Mouse (Mus musculus) hindbrain, embryonic 11.5 days (tissue): ENCODE measurements around the gene Prkg2. TPM values are rescaled to one million over a fixed set of nuclear protein-coding genes. Genes with fewer than 3 reads are reported as not detected.
A peak's percentile ranks its signal among the peaks of the same experiment; 100 is the strongest.

Experiments used
- ATAC-seq: fragments of 200-750 bp; cut with Nextera tagmentation; 2 replicates; pipeline ENCODE4 v1.8.0; 2017; ENCODE audit warnings: mild to moderate bottlenecking, moderate TSS enrichment, moderate library complexity; ENCODE audit not compliant: low FRiP score
- DNase-seq: peaks from one replicate; pipeline ENCODE4 v3.0.0-alpha.2; 2015; ENCODE audit warnings: low spot score
- H3K27ac ChIP-seq: fragments of 300-500 bp; sonication (generic); 2 replicates; pipeline ENCODE4 v1.5.1; 2014; ENCODE audit warnings: mild to moderate bottlenecking, low read depth, low read length
- H3K27me3 ChIP-seq: fragments of 300-500 bp; sonication (generic); 2 replicates; pipeline ENCODE4 v1.6.1; 2014; ENCODE audit warnings: mild to moderate bottlenecking, low read length, moderate library complexity, mixed read lengths; ENCODE audit not compliant: control insufficient read depth, insufficient read depth
- H3K36me3 ChIP-seq: fragments of 300-500 bp; sonication (generic); 2 replicates; pipeline ENCODE4 v1.6.1; 2014; ENCODE audit warnings: mild to moderate bottlenecking, low read length, moderate library complexity, mixed read lengths; ENCODE audit not compliant: control insufficient read depth, insufficient read depth
- H3K4me1 ChIP-seq: fragments of 300-500 bp; sonication (generic); replicated peaks from 2 replicates; pipeline ENCODE4 v1.6.1; 2014; ENCODE audit warnings: low read length, mixed read lengths; ENCODE audit not compliant: control insufficient read depth, insufficient read depth
- H3K4me2 ChIP-seq: fragments of 300-500 bp; sonication (generic); replicated peaks from 2 replicates; pipeline ENCODE4 v1.6.1; 2014; ENCODE audit warnings: mild to moderate bottlenecking, low read depth, low read length
- H3K4me3 ChIP-seq: fragments of 300-500 bp; sonication (generic); 2 replicates; pipeline ENCODE4 v1.5.1; 2014; ENCODE audit warnings: low read depth, low read length
- H3K9ac ChIP-seq: fragments of 300-500 bp; sonication (generic); 2 replicates; pipeline ENCODE4 v1.6.1; 2014; ENCODE audit warnings: low read depth, low read length
- H3K9me3 ChIP-seq: fragments of 300-500 bp; sonication (generic); 2 replicates; pipeline ENCODE4 v1.6.1; 2016; ENCODE audit warnings: low read length; ENCODE audit not compliant: control insufficient read depth
- WGBS: fragments of 180-500 bp; shearing (Covaris S2); extraction: QIAGEN DNeasy Blood & Tissue Kit; methylation state at CpG from one replicate; pipeline ENCODE4 v1.1.7; 2014; 5-methylcytosine and 5-hydroxymethylcytosine counted together
- polyA plus RNA-seq: library from polyadenylated mRNA; unstranded; fragments of >200 nt; fragmentation: Nextera tagmentation; extraction: Ambion mirVana; gene quantifications from 2 replicates; pipeline ENCODE4 v1.2.1, GENCODE M21; 2014

The Prkg2 gene
- polyA plus RNA-seq, 1 experiment from 2014 or later, result 1.5 TPM

DNA sequence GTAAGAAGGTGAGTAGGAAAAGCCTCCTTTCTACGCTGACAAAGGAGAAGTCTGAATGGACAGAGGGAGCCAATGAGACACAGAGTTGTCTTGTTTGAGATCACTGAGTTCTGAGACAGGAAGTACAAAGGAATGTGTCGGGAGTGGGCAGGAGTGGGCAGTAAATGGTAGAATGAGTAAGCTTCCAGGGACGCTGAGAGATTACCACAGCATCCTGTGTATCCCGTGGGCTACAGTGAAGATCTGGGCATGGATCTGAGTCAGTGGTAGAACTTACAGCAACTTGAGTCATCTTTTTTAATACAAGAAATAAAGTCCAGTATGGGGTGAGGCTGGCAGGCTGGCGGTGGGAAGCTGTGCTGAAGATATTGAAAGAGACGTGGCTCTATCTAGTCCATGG lies 93.4 kb downstream of the Prkg2 start:
- DNase-seq (no peak), ATAC-seq (no peak)
- Histone ChIP-seq H3K4me3 (no peak overlapping the region), H3K4me2 (no peak overlapping the region), H3K9ac (no peak overlapping the region), H3K4me1 (no peaks in the 10 kb centered on the region; the same call in 1 of the 2 replicates), H3K27ac (no peak overlapping the region), H3K9me3 (no peaks in the 10 kb centered on the region), H3K36me3 (no peaks in the 10 kb centered on the region), H3K27me3 (no peaks in the 10 kb centered on the region)
- WGBS, result 54% methylated on average over 6 of the region's 6 CpGs

DNA sequence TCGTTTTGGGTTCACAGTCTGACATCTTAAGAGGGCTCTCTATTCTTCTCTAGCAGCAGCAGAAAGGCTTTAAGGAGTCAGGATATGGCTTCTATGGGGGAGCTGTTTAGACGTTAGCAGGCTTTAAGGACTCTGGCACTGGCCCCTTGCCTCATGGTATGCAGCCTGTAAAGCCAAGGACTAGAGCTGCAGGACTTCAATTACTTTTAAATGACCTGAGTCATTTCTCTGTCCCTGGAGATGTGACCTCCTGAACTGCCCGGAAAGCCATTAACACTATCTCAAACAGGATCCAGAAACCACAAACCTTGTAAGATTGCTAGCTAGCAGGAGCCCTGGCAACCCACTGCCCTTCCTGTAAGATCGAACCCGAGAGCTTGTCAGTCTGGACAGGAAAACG lies 96.4 kb downstream of the Prkg2 start:
- 0 out of 2 replicates have a peak, but pooled peaks have one; percentile 26 for ATAC-seq
- H3K4me3 ChIP-seq, result no peak overlapping the region
- DNase-seq, result peak; percentile 29
- no peaks in the 10 kb centered on the region for H3K27me3 ChIP-seq
- 36% methylated on average over 6 of the region's 6 CpGs for WGBS
- H3K9me3 ChIP-seq, result no peaks in the 10 kb centered on the region
- H3K27ac ChIP-seq, result 0 out of 2 replicates have a peak overlapping the region, but pooled peaks have one; percentile 10
- no peak overlapping the region for H3K9ac ChIP-seq
- no peaks in the 10 kb centered on the region; the same call in 1 of the 2 replicates for H3K4me1 ChIP-seq
- H3K4me2 ChIP-seq, result no peak overlapping the region
- no peaks in the 10 kb centered on the region for H3K36me3 ChIP-seq

DNA sequence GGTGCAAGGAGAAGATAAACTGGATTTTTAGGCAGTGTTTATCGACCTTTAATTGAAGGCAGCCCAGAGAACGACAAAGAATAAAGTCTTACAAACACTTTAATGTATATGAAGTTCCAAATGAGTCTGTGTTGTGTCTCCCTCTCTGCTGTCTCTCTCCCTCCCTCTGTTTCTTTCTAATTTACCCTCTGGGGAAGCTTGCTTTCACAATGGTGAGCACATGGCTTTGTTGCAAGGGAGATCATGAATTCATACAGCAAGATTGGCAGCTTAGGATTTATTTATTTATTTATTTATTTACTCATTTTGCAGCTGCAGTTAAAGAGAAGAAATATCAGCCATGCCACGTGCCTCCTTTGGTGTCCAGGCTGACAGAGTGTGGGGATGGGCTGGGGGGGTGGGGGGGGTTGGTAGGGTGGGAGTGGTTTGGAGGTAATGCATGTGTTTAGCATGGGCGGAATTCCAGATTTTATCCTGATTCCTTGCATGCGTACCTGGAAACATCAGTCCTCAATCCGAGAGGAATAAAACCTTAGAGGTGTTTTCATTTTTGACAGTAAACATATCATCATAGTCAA lies 97.4 kb downstream of the Prkg2 start:
- Histone ChIP-seq H3K36me3 (no peaks in the 10 kb centered on the region), H3K9ac (no peak overlapping the region), H3K4me3 (no peak overlapping the region), H3K27me3 (no peaks in the 10 kb centered on the region), H3K9me3 (no peaks in the 10 kb centered on the region), H3K4me2 (no peak overlapping the region), H3K27ac (no peak overlapping the region), H3K4me1 (no peaks in the 10 kb centered on the region; the same call in 1 of the 2 replicates)
- 78% methylated on average over 6 of the region's 6 CpGs for WGBS
- DNase-seq (no peak), ATAC-seq (peak; percentile 25; the same call in 1 of the 2 replicates)

DNA sequence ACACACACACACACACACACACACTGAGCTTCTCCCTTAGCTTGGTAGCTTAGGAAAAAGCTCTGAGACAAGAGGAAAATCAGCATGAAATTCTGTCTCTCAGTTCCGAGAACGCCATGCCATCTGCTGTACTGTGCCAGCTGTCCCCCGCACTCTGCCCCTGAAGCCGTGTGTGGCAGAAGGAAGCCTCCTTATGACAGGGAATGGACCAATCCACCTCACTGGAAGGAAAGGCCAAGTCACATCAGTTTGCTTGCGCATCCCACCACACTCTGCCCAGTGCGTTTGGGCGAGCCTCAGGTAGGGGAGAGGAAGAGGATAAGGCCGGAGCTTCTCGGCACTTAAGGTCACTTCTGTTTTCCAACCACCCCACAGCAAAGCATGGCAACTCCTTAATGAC lies 98.0 kb downstream of the Prkg2 start:
- WGBS, result 85% methylated on average over 9 of the region's 9 CpGs
- 0 out of 2 replicates have a peak, but pooled peaks have one; percentile 36 for ATAC-seq
- no peak overlapping the region for H3K27ac ChIP-seq
- no peak overlapping the region for H3K4me3 ChIP-seq
- H3K9ac ChIP-seq, result no peak overlapping the region
- H3K9me3 ChIP-seq, result no peaks in the 10 kb centered on the region
- no peaks in the 10 kb centered on the region; the same call in 1 of the 2 replicates for H3K4me1 ChIP-seq
- H3K27me3 ChIP-seq, result no peaks in the 10 kb centered on the region
- DNase-seq, result no peak
- no peaks in the 10 kb centered on the region for H3K36me3 ChIP-seq
- no peak overlapping the region for H3K4me2 ChIP-seq

DNA sequence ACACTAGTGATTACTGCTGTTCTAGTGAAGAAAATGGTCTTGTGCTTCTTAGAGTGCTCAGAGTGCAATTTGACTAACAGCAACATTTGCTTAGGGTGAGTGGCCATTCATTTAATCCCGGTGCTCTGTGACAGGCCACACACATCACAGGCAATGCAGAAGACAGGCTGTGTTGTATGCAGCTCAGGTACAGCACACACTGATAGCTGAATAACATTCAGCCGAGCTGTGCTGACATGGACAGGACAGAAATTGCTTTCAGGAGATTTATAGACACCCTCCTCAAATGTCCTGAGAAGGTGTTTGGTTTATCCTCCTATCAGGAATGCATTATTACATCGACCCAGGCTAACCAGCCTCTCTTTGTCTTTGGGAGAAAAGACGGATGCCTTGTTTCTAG lies 99.3 kb downstream of the Prkg2 start:
- H3K9me3 ChIP-seq, result no peaks in the 10 kb centered on the region
- H3K27ac ChIP-seq, result no peak overlapping the region; the same call in 1 of the 2 replicates
- no peaks in the 10 kb centered on the region for H3K27me3 ChIP-seq
- no peak overlapping the region for H3K4me2 ChIP-seq
- H3K36me3 ChIP-seq, result no peaks in the 10 kb centered on the region
- H3K4me3 ChIP-seq, result no peak overlapping the region
- DNase-seq (no peak), ATAC-seq (no peak)
- H3K9ac ChIP-seq, result no peak overlapping the region
- no peaks in the 10 kb centered on the region; the same call in 1 of the 2 replicates for H3K4me1 ChIP-seq
- whole genome bisulfite sequencing, result 66% methylated on average over 4 of the region's 4 CpGs

DNA sequence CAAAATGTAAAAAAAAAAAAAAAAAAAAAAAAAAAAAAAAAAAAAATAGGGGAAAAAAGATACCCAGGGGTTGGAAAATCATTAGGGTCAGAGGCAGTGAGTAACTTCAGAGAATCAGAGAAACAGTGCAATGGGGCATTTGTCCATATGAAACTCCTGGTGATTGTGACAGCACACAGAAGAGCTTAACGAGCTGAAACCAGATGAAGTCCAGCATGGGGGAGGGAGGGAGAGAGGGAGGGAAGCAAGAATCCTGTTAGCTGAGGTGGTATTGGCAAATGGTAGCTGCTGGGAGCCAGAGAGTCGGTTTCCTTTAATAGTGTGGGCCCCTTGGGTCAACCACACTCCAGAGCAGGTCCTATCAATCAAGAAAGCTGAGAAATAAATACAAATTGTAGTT lies 100.5 kb downstream of the Prkg2 start:
- Histone ChIP-seq H3K4me1 (no peaks in the 10 kb centered on the region; the same call in 1 of the 2 replicates), H3K9ac (no peak overlapping the region), H3K4me3 (no peak overlapping the region), H3K36me3 (no peaks in the 10 kb centered on the region), H3K4me2 (no peak overlapping the region), H3K27me3 (no peaks in the 10 kb centered on the region), H3K27ac (no peak overlapping the region), H3K9me3 (no peaks in the 10 kb centered on the region)
- ATAC-seq, result no peak
- 43% methylated on average over 2 of the region's 2 CpGs for WGBS
- no peak for DNase-seq

DNA sequence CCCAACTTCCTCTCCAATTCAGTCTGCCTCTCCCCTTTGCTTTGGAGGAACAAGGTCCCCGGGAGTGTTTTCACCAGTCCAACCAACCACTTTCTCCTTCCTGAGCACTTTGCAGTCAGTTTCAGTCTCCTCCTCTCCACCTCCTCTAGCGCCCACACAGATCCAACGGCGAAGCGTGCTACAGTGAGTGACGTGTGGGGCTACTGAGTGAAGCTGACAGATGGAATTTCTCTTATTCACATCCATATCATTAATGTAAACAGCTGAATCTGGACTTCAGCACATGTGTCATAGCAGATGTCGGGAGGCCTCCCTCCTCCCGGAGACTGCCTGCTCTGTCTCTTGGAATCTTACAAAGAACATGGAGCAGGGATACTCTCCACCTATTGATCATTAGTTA lies 101.2 kb downstream of the Prkg2 start:
- H3K4me3 ChIP-seq, result no peak overlapping the region
- no peak overlapping the region for H3K4me2 ChIP-seq
- ATAC-seq (no peak), DNase-seq (no peak)
- H3K4me1 ChIP-seq, result no peaks in the 10 kb centered on the region; the same call in 1 of the 2 replicates
- WGBS, result 72% methylated on average over 8 of the region's 8 CpGs
- H3K36me3 ChIP-seq, result no peaks in the 10 kb centered on the region
- no peak overlapping the region for H3K9ac ChIP-seq
- no peaks in the 10 kb centered on the region for H3K27me3 ChIP-seq
- no peaks in the 10 kb centered on the region for H3K9me3 ChIP-seq
- no peak overlapping the region for H3K27ac ChIP-seq

DNA sequence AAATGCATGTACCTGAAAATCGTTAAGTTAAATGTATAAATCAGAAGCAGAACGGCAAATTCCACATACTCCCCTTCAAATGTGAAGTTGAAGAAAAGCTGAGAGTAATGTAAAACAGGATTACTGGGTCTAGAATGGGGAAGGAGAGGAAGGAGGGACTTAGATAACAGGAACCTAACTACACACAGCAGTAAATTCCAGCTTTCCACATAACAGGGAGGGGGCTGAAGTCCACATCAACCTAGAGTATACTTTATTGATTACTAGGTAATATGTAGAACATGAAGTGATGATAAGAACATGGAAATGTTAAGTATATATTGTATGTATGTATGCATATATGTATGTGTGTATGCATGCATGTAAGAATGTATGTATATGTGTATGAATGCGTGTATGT lies 114.2 kb downstream of the Prkg2 start:
- H3K27me3 ChIP-seq, result no peaks in the 10 kb centered on the region
- no peaks in the 10 kb centered on the region for H3K9me3 ChIP-seq
- WGBS, result 96% methylated on average over 3 of the region's 3 CpGs
- H3K4me3 ChIP-seq, result no peak overlapping the region
- no peaks in the 10 kb centered on the region for H3K4me1 ChIP-seq
- no peak for DNase-seq
- H3K36me3 ChIP-seq, result no peaks in the 10 kb centered on the region
- H3K4me2 ChIP-seq, result no peak overlapping the region
- H3K27ac ChIP-seq, result no peak overlapping the region
- H3K9ac ChIP-seq, result no peak overlapping the region
- ATAC-seq, result no peak

DNA sequence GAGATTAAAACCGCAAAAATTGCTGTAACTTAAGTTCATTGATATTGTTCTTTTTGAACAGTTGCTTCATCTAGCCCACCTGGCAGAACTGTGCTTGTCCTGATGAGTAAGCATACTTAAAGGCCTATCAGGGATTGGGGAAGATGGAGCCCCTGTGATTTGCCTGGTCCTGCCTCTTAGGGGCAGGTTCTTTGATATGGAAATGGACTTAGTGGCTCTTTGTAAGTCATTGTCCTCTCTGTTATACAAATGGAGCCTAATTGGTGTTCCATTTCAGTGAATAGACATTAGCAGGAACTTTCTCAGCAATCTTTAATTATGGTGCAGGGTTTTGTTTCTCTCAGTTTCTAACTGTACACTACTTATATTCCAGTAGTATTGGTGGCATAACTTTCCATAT lies 115.5 kb downstream of the Prkg2 start:
- H3K4me2 ChIP-seq, result no peak overlapping the region
- no peaks in the 10 kb centered on the region for H3K27me3 ChIP-seq
- no peak overlapping the region for H3K27ac ChIP-seq
- DNase-seq (no peak), ATAC-seq (no peak)
- WGBS, result 74% methylated on average over 1 of the region's 1 CpGs
- no peaks in the 10 kb centered on the region for H3K4me1 ChIP-seq
- no peaks in the 10 kb centered on the region for H3K36me3 ChIP-seq
- no peak overlapping the region for H3K9ac ChIP-seq
- H3K9me3 ChIP-seq, result no peaks in the 10 kb centered on the region
- H3K4me3 ChIP-seq, result no peak overlapping the region
